Mouse (Mus musculus) gastrocnemius, postnatal 25 days (tissue): ENCODE measurements around the gene Olfr1349. TPM values are rescaled to one million over a fixed set of nuclear protein-coding genes. Genes with fewer than 3 reads are reported as not detected.
"Not testable (repeated sequence)": the region's sequence is repeated elsewhere in the genome, so short reads cannot be mapped to it uniquely, and the experiment has no call there.

Experiments
- DNase-seq: peaks from one replicate; pipeline ENCODE4 v3.0.0; 2022
- long read RNA-seq, 2 experiments: library from polyadenylated mRNA; stranded (forward); transcript quantifications; one replicate each; pipeline ENCODE4 v2.0.0; 2021
- total RNA-seq, 2 experiments: library from RNA; stranded (reverse); gene quantifications; 1 replicate in 1 of 2; 2 replicates in 1 of 2; pipeline ENCODE4 v1.2.3; 2021

Gene Olfr1349
- total RNA-seq = not detected
- long read RNA-seq, experiment 1 = 0 reads
- long read RNA-seq, experiment 2 = 0 reads

DNA sequence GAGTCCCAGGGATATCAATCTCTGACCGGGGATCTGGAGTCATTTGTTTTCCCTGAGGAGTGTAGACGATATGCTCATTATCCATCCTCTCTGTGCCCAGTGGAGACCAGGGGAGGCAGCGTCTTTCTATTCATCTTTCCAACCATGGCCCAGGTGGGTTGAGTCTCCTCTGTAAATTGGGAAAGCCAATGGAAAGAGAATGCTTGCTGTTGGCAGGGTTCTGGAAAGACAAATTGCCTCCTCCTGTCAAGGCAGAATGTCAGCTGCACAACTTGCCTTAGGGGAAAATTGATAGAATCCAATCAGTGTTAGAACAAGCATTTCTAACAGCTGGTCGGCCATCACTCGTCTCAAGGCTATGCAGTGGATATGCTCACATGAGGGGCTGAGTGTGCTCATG lies at the start of gene Olfr1349:
Olfr1349 (minus strand) TSS at position 101 of the 400 bp plus-strand sequence.
- no peak for DNase-seq

DNA sequence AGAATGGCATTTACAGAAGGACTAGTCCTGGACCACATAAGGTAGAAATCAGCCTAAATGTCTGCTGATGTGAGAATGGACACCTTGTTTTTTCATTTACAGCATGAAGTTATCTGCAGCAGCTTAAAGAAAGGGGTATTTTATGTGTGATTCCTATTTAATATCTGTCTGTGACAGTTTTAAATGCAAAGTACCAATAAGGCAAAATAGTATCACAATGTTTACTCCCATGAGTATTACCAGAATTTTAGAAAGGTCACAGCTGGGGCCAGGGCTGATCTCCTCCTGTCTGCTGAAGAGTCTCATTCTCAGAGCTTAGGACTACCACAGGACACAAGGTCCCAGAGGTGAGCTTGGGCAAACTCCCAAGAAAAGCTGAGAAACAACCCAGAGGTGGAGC lies 41.8 kb upstream of the Olfr1349 start, which contains the start of gene Olfr1350:
Olfr1350 (plus strand) TSS at position 301 of the 400 bp plus-strand sequence.
- no peak for DNase-seq

- DNase-seq = no peak
These were observed 3.4 kb upstream of the Olfr1349 start for GRCm38 (mm10) chr7:6526141-6526540.

DNA sequence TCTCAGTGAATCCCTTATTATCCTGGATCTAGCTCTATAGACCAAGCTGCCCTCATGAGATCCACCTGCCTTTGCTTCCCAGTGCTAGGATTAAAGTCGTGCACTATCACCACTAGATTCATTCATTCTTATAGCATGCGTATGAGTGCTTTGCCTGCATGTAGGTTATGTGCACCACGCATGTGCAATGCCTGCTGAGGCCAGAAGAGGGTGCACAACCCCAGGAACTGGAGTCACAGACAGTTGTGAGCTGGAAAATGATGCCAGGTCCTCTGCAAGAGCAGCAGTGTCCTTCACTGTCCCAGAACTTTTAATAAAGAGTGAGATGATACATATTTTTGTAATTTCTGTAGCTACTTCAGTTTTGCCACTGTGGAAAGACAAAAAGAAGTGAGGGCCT lies 2.3 kb upstream of the Olfr1349 start:
- DNase-seq = no peak

- no peak for DNase-seq
These were observed 1.1 kb downstream of the Olfr1349 start for GRCm38 (mm10) chr7:6521666-6522065.

DNA sequence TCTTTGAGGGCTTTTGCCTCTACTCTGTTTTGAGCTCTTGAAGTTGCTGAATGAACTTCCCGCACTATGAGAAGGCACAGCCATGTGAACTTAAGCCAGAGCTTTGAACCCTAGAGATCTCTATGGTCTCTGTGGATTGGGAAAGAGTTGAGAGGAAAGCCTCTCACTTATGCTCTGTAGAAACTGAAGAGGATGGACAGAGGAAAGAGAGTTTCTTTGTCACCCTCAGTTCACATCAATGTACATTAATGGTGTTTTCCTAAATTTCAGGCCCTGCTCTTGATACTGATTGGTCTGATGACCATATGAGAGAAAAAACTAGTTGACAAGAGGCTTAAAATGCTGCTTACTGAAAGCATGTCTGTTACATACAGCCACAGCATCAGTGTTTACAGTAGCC lies 14.1 kb downstream of the Olfr1349 start, which contains the start of gene Olfr1348:
Olfr1348 (minus strand) TSS at position 101 of the 400 bp plus-strand sequence.
- no peak for DNase-seq

- no peak for DNase-seq
These were observed 23.1 kb downstream of the Olfr1349 start, which contains the start of gene Olfr1347 for GRCm38 (mm10) chr7:6499655-6500054. Gene Olfr1347, minus strand, starts transcription at chr7:6499755.

DNA sequence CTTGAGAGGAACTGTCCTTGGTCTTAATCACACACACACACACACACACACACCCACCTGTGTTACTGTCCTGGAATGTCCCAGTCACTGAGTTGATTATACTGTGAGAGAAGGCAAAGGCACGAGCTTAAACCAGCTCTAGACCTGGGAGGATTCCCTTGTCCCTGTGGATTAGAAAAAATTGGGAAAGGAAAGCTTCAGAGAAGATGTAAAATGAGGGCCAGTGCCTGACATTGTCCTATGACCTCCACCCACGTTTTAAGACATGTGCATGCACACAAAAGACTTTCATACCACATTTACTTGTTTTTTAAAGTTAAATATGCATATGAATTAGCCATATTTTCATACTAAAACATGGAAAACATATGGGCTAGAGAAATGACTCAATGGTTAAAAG lies 35.9 kb downstream of the Olfr1349 start, which contains the start of gene Olfr5:
Olfr5 (minus strand) TSS at position 101 of the 400 bp plus-strand sequence.
- no peak for DNase-seq

- not testable (repeated sequence) for DNase-seq
These were observed 45.1 kb downstream of the Olfr1349 start for GRCm38 (mm10) chr7:6477633-6478032.

DNA sequence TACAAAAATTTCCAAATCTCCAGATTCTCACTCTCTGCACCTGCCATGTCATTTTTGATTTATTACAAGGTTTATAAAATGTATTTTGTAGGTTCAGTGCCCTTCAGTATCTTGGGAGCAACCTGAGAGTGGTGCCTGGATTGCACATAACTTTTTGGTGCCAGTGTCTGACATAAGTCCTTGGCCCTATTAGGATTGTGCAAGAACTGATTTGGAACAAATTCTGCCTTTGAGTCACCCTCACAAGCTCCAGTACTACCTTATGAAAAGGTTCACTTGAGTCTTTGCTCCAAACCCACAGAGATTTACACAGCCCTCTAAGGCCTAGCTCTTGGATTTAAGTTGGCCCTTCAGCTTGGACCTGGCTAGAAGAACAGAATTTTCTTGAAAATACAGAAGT lies 55.8 kb downstream of the Olfr1349 start, which contains the start of gene Olfr1346:
Olfr1346 (plus strand) TSS at position 151 of the 400 bp plus-strand sequence.
- no peak for DNase-seq

Other genes starting within 250 kb of the Olfr1349 start
- gene Zfp667, start 236.4 kb downstream of the Olfr1349 start, total RNA-seq = 1 to 10 TPM; 2.7 to 3.8 TPM
- gene Zfp583, start 191.7 kb downstream of the Olfr1349 start, total RNA-seq = 1 to 10 TPM in 1 of 2 experiments, under 1 TPM in 1; 0.41 to 1.0 TPM
- under 1 TPM; 0.16 to 0.23 TPM for gene Gm3854, start 179.2 kb downstream of the Olfr1349 start, total RNA-seq
- 1 to 10 TPM; 1.4 to 2.0 TPM for gene Zfp78, start 159.7 kb downstream of the Olfr1349 start, total RNA-seq
- gene Zfp28, start 139.7 kb downstream of the Olfr1349 start, total RNA-seq = 1 to 10 TPM; 1.1 to 1.9 TPM
- gene Smim17, start 124.2 kb downstream of the Olfr1349 start, total RNA-seq = under 1 TPM; 0.31 to 0.46 TPM
- gene Gm20715, start 112.7 kb downstream of the Olfr1349 start, total RNA-seq = not detected
- gene Olfr1344, start 84.3 kb downstream of the Olfr1349 start, total RNA-seq = not detected
- gene Olfr1336, start 66.8 kb downstream of the Olfr1349 start, total RNA-seq = not detected
- gene Olfr1346, start 55.8 kb downstream of the Olfr1349 start, total RNA-seq = not detected
- not detected for gene Olfr5, start 36.0 kb downstream of the Olfr1349 start, total RNA-seq
- gene Olfr1347, start 23.2 kb downstream of the Olfr1349 start, total RNA-seq = not detected
- not detected for gene Olfr1348, start 14.2 kb downstream of the Olfr1349 start, total RNA-seq
- not detected for gene Olfr1350, start 41.9 kb upstream of the Olfr1349 start, total RNA-seq
- 10 to 100 TPM; 13.6 to 18.2 TPM for gene Zim1, start 173.5 kb upstream of the Olfr1349 start, total RNA-seq
- 10 to 100 TPM; 22.2 to 34.2 TPM for gene Peg3, start 207.5 kb upstream of the Olfr1349 start, total RNA-seq
- 1 to 10 TPM in 1 of 2 experiments, under 1 TPM in 1; 0.56 to 1.5 TPM for gene Usp29, start 207.6 kb upstream of the Olfr1349 start, total RNA-seq